Mouse (Mus musculus) C2C12 (cell line): Measurements from ENCODE around the gene Ndufv1. TPM values are rescaled to one million over a fixed set of nuclear protein-coding genes. Genes with fewer than 3 reads are reported as not detected.

Experiments used
- H3K27me3 ChIP-seq: one replicate; pipeline ENCODE4 v1.6.1; 2011; ENCODE audit not compliant: control insufficient read depth, insufficient read depth, insufficient read length
- H3K36me3 ChIP-seq: one replicate; pipeline ENCODE4 v1.6.1; 2011; ENCODE audit not compliant: control insufficient read depth, insufficient read depth
- H3K4me3 ChIP-seq: one replicate; pipeline ENCODE4 v1.5.1; 2011; ENCODE audit warnings: mild to moderate bottlenecking, control low read depth; ENCODE audit not compliant: poor library complexity, insufficient read depth, severe bottlenecking
- H3K79me2 ChIP-seq: one replicate; pipeline ENCODE4 v1.6.1; 2011; ENCODE audit not compliant: control insufficient read depth, insufficient read depth
- H3K79me3 ChIP-seq: one replicate; pipeline ENCODE4 v1.6.1; 2011; ENCODE audit warnings: low read depth, control low read depth
- H3ac ChIP-seq: one replicate; pipeline ENCODE3; 2011; ENCODE audit warnings: low read depth; ENCODE audit not compliant: control insufficient read depth, insufficient read length
- CEBPB ChIP-seq: IDR thresholded peaks from one replicate; pipeline ENCODE4 v1.6.1; 2011; ENCODE audit warnings: low read depth, mild to moderate bottlenecking, control low read depth, moderate library complexity
- CTCF ChIP-seq: IDR thresholded peaks from one replicate; pipeline ENCODE4 v1.5.1; 2011; ENCODE audit not compliant: control insufficient read depth, insufficient read depth, insufficient read length
- FOSL1 ChIP-seq: IDR thresholded peaks from one replicate; pipeline ENCODE4 v1.8.0; 2011; ENCODE audit warnings: mild to moderate bottlenecking, low read length; ENCODE audit not compliant: poor library complexity, insufficient read depth, severe bottlenecking
- MAX ChIP-seq: IDR thresholded peaks from one replicate; pipeline ENCODE4 v1.6.1; 2011; ENCODE audit warnings: mild to moderate bottlenecking, control low read depth
- MYOD1 ChIP-seq: IDR thresholded peaks from one replicate; pipeline ENCODE4 v1.6.1; 2011; ENCODE audit warnings: low read depth; ENCODE audit not compliant: control insufficient read depth, insufficient read length
- MYOG ChIP-seq: IDR thresholded peaks from one replicate; pipeline ENCODE4 v1.6.1; 2011; ENCODE audit not compliant: control insufficient read depth, insufficient read length; ENCODE audit errors: extremely low read depth
- USF1 ChIP-seq: IDR thresholded peaks from one replicate; pipeline ENCODE4 v1.6.1; 2011; ENCODE audit warnings: low read depth, mild to moderate bottlenecking, control low read depth, moderate library complexity
- polyA plus RNA-seq: library from polyadenylated mRNA; unstranded; fragments of >200 nt; fragmentation: generic; extraction: Trizol; gene quantifications from one replicate; pipeline ENCODE4 v1.2.1, GENCODE M21; 2012; ENCODE audit warnings: missing spikeins

The Ndufv1 gene
- polyA plus RNA-seq, 1 experiment: 254 TPM

DNA sequence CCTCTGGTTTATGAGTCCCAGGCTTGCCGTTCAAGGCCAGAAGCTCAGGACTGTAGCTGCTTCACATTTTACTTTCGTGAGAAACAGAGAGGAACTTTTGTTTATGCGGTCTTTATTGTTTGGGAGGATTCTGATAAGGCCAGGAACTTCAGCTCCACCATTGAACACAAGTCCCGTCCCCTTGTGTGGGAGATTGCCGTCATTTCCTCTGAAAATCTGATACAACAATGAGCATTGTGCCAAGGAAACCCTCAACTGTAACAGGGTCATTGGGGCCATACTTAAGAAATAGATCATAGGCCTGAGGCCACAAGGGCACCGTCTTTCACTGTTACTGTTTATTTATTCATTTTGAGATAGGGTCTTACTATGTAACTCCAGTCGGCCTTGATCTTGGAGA is 10.6 kb upstream of the Ndufv1 start:
- no peaks in the 10 kb centered on the region for H3K27me3 ChIP-seq
- H3K79me2 ChIP-seq: no peaks in the 10 kb centered on the region
- H3K4me3 ChIP-seq: no peak overlapping the region
- no peaks in the 10 kb centered on the region for H3K79me3 ChIP-seq
- H3ac ChIP-seq: no peak overlapping the region
- no peaks in the 10 kb centered on the region for H3K36me3 ChIP-seq
- no peak for TF ChIP-seq MYOG
- TF ChIP-seq MYOD1: no peak
- TF ChIP-seq USF1: no peak
- no peak for TF ChIP-seq CEBPB
- no peak for TF ChIP-seq FOSL1
- no peak for TF ChIP-seq MAX
- no peak for TF ChIP-seq CTCF

DNA sequence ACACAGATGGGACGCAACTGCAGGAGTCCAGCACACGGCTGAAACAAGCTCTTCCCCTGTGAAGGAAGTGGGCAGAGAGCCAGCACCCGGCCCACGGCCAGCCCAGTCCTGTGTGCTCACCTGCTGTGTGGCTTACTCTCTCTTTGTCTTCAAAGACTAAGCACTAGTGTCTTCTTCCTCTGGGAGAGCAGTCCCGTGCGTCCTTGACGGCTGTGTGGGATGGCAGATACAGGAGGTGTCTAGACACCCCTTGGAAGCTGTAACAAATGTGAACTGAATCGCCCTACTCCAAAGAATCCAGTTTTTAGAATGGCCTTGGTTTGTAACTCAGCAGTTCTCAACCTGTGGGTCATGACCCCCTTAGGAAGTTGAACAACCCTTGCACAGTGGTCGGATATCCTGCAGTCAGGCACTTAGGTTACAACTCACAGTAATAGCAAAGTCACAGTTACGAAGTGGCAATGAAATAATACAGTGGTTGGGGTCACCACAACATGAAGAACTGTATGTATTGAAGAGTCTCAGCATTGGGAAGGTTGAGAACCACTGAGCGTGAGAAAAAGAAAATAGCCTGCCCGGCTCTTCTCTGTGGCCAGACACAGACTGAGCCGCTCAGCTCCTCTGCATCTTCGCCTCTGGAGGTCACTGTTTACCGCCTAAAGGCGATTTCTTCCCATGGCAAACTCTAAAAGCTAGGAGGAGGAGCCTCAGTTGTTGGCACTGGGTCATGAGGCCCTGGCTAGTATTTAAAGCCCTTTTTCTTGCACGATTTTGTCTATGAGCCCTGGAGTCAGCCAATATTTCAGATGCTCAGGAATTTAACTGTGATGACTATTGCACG is 6.4 kb upstream of the Ndufv1 start:
- peak overlapping the region; percentile 39 for H3ac ChIP-seq
- H3K79me2 ChIP-seq: no peaks in the 10 kb centered on the region
- H3K36me3 ChIP-seq: no peaks in the 10 kb centered on the region
- H3K27me3 ChIP-seq: no peaks in the 10 kb centered on the region
- no peaks in the 10 kb centered on the region for H3K79me3 ChIP-seq
- no peak overlapping the region for H3K4me3 ChIP-seq
- TF ChIP-seq CTCF (peak; percentile 56), MYOG (no peak)

DNA sequence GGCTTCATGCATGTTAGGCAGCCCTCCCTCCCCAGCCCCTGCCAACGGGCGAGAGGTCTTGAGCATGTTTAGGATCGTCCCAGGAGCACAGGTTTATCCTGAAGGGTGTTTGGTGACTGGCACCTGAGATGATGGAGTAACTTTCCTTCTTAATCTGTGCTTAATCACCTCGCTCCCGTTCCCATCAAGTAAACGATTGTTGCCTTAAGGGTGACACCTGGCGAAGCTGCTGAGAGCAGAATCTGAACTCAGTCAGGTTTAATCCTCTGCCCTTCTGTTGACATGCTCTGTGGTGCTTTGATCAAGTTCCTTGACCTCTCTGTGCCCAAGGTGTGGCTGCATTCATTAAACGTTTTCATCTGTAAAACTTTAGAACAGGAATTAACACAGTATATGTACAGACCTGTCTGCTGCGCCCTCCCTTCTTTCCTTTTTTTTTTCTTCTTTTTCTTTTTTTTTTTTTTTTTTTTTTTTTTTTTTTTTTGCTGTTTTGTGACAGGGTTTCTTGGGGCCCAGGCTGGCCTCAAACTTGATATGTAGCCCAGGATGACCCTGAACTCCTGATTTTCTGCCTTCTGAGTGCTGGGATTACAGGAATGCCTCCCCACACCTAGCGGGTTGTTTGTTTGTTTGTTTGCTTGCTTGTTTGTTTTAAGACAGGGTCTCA is 5.4 kb upstream of the Ndufv1 start:
- Histone ChIP-seq H3ac (no peak overlapping the region), H3K4me3 (no peak overlapping the region), H3K36me3 (no peaks in the 10 kb centered on the region), H3K79me3 (no peaks in the 10 kb centered on the region), H3K79me2 (no peaks in the 10 kb centered on the region), H3K27me3 (no peaks in the 10 kb centered on the region)
- no peak for TF ChIP-seq CTCF

DNA sequence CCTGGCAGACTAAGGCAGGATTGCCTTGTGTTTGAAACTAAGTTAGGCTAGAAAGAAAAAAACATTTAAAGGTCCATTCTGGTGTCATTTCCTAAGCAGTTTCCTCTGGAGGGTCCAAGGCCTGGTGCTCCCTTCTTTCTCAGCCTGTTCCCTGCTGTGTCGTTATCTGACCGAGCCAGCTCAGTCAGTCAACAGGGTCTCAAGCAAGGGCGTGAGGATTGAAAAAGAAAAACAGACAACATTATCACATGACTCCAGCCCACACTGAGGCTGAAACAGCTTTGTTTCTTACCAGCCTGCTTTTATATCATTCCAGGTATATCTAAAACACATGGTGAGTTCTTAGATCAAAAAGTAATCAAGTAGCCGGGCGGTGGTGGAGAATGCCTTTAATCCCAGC is 3.0 kb upstream of the Ndufv1 start:
- Histone ChIP-seq H3K36me3 (peaks cover 7% of the 10 kb centered on the region), H3K79me2 (peaks cover 15% of the 10 kb centered on the region), H3K79me3 (peaks cover 8% of the 10 kb centered on the region), H3K4me3 (no peak overlapping the region), H3K27me3 (no peaks in the 10 kb centered on the region), H3ac (no peak overlapping the region)
- TF ChIP-seq MYOG: no peak
- no peak for TF ChIP-seq CEBPB

DNA sequence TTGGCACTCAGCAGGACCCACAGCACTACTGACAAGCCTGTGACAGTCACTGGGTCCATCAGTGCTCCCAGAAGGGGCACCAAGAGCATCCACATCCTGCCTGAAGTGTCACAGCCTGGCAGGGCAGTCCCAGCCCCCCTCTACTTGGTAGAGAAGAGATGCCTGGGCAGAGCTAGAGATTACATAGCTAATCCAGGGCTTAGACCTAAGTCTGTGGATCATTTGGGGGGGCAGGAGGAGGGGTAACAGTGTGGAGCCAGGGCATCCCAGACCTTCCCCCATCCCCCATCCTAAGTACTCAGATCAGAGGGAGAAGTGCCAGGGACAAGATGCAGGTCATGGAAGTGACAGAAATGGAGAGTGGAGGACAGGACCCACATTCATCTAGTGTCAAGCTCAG is 2.2 kb upstream of the Ndufv1 start:
- TF ChIP-seq CTCF (no peak), FOSL1 (no peak), MYOD1 (no peak), USF1 (no peak), MAX (no peak), CEBPB (no peak), MYOG (no peak)
- no peak overlapping the region for H3K4me3 ChIP-seq
- H3K79me3 ChIP-seq: peaks cover 8% of the 10 kb centered on the region
- H3K79me2 ChIP-seq: peaks cover 15% of the 10 kb centered on the region
- no peaks in the 10 kb centered on the region for H3K27me3 ChIP-seq
- peaks cover 13% of the 10 kb centered on the region for H3K36me3 ChIP-seq
- no peak overlapping the region for H3ac ChIP-seq

DNA sequence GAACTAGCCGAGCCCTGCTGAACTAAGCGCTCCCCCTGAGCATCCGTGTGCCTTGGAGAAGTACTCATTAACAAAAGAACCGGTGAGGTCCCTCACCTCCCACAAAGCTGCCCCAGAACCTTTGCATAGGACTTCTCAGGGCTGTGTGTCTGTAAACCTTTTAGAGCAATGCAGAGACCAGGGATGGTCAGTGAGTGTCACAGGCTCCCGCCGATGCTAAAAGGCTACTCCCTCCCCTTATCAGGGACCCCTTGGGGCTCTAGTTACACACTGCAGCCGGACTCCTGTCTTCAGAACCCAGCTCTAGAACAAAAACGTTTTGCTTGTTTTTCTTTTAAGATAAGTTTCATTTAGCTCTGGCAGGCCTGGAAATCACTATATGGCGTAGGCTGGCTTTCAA is 460 bp upstream of the Ndufv1 start:
- TF ChIP-seq USF1 (no peak), MYOD1 (no peak), MYOG (no peak), CEBPB (no peak), FOSL1 (no peak), MAX (no peak), CTCF (no peak)
- H3K79me3 ChIP-seq: peaks cover 8% of the 10 kb centered on the region
- peak overlapping the region; percentile 55 for H3ac ChIP-seq
- peaks cover 27% of the 10 kb centered on the region for H3K36me3 ChIP-seq
- no peak overlapping the region for H3K4me3 ChIP-seq
- peaks cover 15% of the 10 kb centered on the region for H3K79me2 ChIP-seq
- no peaks in the 10 kb centered on the region for H3K27me3 ChIP-seq
